Mouse (Mus musculus) liver, adult (tissue): ENCODE measurements around the gene Shisa6.

Experiments
- GATA4 ChIP-seq: IDR thresholded peaks from 2 replicates; pipeline ENCODE4 v1.6.1; 2014; ENCODE audit warnings: mild to moderate bottlenecking, low read length; ENCODE audit not compliant: insufficient replicate concordance

Gene Shisa6

DNA sequence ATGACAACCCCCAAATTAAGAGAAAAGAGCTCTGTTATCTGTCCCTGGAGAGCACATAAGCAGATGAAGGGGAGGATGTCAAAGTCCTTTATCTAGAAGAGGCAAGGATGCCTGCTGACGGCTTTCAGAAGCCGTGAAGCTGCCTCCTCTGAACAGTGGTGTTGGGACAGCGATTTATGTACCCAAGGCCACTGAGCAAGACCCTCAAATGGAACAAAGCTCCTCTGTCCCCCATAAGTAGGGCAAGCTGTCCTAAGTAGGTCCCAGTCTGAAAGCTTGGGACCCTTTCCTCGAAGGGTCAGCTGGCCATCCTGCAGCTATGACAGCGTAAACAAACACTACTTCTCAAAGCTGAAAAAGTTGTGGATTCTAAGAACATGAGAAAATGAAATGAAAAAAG, 11.4 kb downstream of the Shisa6 start:
- TF ChIP-seq GATA4: no peak

- no peak for TF ChIP-seq GATA4
Observed at GRCm38 (mm10) chr11:66500951-66501350, 24.8 kb downstream of the Shisa6 start.

- no peak for TF ChIP-seq GATA4
Observed at GRCm38 (mm10) chr11:66498857-66499445, 26.8 kb downstream of the Shisa6 start.

GRCm38 (mm10) chr11:66496235-66496634, 29.5 kb downstream of the Shisa6 start:
- TF ChIP-seq GATA4: no peak

DNA sequence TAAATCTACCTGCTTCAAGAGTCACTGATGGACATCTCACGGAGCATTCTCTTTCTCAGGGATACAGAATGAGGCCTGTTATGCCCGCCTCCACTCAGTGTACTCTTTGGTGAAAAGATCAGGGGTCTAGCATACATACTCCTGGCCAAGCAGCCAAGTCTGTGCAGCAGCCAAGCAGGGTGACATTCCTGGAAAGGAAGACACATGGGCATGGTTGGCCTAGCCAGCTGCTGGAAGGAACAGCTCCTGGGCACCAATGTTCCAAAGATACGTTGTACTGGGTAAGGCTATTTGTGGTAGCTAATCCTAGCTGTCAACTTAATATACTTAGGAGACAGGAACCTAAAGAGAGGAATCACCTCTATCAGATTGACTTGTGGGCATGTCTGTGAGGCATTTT, 31.4 kb downstream of the Shisa6 start:
- no peak for TF ChIP-seq GATA4

GRCm38 (mm10) chr11:66487765-66488164, 38.0 kb downstream of the Shisa6 start:
- TF ChIP-seq GATA4: no peak

DNA sequence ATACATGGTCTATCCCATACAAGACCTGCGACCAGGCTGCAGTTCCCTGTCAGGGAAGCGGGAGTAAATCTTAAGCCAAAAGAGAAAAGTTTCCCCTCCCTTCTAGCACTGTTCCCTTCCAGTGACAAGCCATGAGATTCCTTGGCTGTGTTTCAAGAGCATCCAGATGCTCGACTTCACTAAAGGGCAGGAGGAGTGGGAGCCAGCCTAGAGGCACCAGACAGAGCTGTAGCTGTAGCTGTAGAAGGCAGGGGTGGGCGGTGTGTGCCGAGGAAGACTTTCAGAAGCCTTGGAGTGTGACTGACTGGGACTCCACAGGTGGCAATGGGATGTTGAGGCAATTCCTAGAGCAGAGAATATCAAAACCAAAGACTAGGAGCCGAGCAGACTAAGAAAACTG, 43.3 kb downstream of the Shisa6 start:
- no peak for TF ChIP-seq GATA4

DNA sequence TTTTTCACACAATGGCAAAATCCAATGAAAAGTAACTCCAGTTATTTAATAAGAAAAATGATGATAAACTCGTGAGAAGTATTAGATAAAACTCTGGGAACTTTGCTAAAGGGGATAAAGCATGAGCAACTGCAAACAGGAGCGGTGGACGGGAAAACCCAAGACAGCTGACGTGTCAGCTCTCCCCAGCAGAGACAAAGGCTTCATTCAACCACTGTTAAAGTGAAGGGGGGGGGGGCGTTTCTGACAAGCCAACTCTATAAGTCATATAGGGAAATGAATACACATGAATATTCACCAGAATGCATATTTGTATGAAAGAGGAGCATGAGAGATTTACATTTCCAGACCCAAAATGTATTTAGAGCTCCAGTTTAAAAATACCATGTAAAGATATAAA, 83.1 kb downstream of the Shisa6 start:
- TF ChIP-seq GATA4: no peak

DNA sequence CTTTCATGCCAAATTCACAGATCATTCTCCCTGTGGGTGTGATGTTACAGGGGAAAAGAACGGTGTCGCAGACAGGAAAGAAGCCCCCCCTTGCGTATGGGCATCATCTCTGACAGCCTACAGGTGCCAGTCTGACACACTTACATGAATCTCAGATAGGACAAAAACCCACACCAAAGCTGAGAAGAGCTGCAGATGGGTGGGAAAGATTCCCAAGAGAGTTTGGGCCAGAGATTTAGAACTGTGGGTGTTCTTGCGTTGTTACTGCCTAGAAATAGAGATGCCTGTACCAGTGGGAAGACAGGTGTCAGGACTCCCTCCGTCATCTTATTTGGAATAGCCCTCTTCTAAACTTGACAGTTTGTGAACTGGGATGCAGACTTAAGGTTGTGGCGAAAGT, 99.6 kb downstream of the Shisa6 start:
- TF ChIP-seq GATA4: no peak

DNA sequence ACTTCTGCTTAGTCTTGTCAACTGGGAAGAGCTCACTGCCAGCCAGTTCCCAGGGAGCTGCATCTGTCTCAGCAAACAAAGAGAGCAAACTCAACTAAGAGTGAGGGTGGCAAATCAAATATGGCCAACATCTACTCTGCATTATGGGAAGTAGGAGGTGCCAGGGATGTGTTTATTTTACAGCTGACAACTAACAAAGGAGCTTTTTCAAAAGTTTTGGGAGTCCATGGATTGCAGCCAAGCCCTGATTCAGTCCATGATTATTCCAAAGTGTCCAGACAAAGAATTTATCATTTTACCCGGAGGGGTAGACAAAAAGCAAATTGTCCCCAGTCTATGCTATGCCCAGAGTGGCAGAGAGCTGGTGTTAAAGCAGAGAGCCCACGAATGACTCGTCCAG, 107.5 kb downstream of the Shisa6 start:
- no peak for TF ChIP-seq GATA4

DNA sequence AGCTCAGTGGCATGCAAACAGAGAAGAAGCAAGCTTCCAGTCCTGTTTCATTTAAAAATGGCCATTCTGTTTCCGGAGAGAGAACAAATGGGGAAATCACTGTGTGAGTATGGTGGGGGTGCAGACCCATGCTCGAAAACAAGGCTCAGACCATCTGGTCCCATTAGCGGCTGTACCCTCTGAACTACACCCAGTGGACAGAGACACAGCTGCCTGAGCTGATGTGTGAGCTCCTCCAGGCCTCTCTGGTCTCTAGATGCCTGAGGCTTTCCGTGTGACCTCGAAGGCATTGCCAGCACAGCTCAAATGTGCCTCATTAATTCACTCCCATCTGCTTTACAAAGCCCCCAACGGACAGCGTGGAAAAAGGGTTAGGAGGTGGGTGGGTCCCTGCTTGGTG, 125.7 kb downstream of the Shisa6 start:
- TF ChIP-seq GATA4: no peak

DNA sequence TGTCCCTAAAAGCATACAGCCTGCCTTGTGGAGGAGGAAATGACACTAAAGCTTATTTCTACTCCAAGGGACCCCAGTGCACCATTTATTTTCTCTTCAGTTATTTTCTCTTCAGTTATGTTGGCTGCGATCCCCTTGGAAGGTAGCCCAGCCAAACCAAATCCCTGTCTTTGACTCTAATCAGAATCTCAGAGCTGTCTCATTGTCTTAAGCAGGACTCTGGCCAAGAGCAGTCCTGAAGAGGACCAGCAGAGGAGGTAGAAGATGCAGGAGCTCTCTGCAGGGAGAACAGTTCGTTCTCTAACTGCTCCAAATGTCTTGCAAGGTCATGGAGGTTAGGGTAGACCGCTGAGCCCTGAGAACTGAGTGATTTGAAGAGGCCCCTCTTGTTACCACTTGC, 138.2 kb downstream of the Shisa6 start:
- TF ChIP-seq GATA4: no peak

- no peak for TF ChIP-seq GATA4
Observed at GRCm38 (mm10) chr11:66371796-66372195, 154.0 kb downstream of the Shisa6 start.

GRCm38 (mm10) chr11:66369764-66370163, 156.0 kb downstream of the Shisa6 start:
- no peak for TF ChIP-seq GATA4

GRCm38 (mm10) chr11:66366809-66367685, 158.7 kb downstream of the Shisa6 start:
- no peak for TF ChIP-seq GATA4

DNA sequence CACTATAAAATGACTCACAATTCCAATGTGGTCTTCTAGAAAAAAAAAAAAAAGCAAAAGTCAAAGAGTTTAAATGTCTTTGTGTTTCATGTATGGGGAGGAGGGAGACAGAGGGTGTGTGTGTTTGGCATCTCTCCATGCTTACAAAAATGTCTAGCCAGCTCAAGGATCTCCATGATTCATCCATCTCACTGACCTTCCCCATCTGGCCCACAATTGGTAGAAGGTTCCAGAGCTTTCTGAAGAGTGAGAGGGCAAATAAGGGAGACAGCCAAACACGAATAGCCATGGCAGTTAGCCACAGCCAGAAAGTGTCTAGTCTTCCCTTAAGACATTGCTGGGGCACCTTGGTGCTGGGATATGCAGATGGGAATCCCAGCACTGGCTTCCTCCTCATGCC, 166.0 kb downstream of the Shisa6 start:
- no peak for TF ChIP-seq GATA4

- no peak for TF ChIP-seq GATA4
Observed at GRCm38 (mm10) chr11:66344822-66345221, 180.9 kb downstream of the Shisa6 start.
